Mouse (Mus musculus): Measurements from ENCODE around the gene Ppp1r35. TPM values are rescaled to one million over a fixed set of nuclear protein-coding genes. Genes with fewer than 3 reads are reported as not detected.

The Ppp1r35 gene
- total RNA-seq, 2 experiments from 2014 or later, result 13.4 to 17.4 TPM

- intact Hi-C loops (cut with DNase I), result no loop called here
- no peak for DNase-seq
Observed at GRCm38 (mm10) chr5:137817466-137818222, 39.0 kb downstream of the Ppp1r35 start.

GRCm38 (mm10) chr5:137822126-137822525 is 43.5 kb downstream of the Ppp1r35 start:
- no peak for DNase-seq
- intact Hi-C loops (cut with DNase I), result no loop called here

GRCm38 (mm10) chr5:137822602-137823001 is 44.0 kb downstream of the Ppp1r35 start:
- intact Hi-C loops (cut with DNase I), result no loop called here
- no peak for DNase-seq

DNA sequence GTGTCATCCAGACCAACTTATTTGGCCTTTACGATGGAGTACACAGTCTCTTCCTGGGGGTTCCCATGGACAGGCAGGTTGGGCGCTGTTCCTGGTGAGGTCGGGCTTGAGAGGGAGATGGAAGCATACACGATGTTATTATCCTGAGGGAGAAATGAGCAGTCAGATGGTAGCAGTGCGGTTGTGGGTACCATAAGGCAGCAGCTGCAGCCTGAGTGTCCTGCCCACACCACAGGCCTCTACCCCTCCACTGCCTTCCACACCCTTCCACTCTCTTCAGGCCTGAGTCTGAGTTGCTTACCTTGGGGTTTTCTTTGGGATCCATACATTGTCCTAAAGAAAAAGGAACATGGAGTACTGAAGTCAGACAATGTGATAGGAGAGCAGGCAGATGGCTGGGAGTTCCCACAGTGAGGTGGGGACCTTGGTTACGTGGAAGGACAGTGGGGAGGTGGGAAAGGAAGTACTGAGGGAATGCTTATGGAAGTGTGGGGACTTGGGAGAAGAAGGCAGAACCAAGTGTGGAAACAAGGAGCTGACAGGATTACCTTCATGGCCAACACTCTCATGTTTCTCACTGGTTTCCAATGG is 44.9 kb downstream of the Ppp1r35 start:
- DNase-seq, result no peak
- intact Hi-C loops (cut with DNase I), result no loop called here

DNA sequence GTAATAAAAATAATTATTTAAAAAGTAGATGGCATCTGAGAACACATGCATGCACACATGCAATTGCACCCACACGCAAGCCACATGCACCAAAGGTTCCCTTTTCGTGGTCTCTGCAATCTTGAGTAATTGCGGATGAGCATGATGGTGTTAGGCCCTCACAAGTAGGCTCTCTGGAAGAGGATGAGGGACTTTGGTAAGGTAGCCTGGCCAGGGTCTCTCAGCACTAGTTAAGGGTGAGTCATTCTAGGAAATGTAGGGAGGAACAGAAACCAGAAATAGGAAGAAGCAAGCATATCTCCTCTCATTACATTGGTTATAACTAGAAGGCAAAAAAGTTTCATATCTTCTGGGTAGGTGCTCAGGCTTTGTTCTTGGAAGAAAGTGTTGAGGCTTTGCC is 46.4 kb downstream of the Ppp1r35 start:
- intact Hi-C loops (cut with DNase I), result no loop called here

DNA sequence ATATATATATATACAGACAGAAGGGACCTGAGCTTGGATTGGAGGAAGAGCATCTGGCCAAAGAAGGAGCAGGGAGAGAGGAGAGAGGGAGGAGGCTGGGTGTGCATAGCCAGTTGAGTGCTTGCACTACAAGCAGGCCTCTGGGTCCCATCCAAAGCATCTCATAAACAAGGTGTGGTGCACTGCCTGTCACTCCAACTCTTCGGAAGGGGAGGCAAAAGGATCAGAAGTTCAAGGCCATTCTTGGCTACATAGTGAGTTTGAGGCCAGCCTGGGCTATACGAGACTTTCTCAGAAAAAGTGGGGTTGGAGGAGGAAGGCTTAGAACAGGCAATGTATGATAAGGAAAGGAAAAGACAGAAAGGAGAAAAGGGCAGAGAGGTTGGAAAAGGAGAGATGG is 47.3 kb downstream of the Ppp1r35 start:
- intact Hi-C loops (cut with DNase I), result no loop called here
- no peak for DNase-seq

More for the DNA sequence above, 46.4 kb downstream of the Ppp1r35 start:
- no peak for DNase-seq

DNA sequence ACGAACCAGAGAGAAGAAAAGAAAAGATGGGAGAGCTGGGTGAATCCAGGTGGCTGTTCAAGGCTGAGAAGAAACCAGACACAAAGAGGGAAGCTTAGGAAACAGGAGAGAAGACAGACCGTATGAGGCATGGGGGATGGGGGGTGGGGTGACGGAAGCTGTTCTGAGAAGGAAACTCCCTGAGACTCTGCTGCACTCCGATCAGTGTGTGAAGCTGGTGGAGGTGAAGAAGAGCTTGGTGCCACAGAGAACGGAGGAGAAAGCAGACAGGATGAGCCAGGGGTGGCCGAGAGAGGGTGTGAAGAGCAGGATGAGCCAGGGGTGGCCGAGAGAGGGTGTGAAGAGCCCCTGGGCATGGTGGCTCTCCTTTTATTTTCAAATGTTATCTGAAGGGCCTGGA is 47.8 kb downstream of the Ppp1r35 start:
- DNase-seq, result no peak
- intact Hi-C loops (cut with DNase I), result no loop called here

DNA sequence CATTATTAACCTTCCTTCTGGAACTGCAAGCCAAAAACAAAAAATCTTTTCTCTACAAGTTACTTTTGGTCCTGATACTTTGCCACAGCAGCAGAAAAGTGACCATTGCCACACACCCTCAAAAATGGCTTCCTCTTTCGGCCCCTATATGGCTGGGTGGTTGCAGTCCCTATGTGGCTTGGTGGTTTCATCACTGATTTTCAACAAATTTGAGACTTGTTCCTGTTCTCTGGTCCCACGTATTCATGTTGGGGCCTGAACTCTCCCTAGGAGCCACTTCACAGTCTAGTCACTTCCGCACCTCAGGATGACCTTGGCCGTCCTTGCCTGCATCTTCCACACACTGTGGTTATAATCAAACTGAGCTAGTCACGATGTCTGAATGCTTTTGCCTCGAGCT is 50.0 kb downstream of the Ppp1r35 start:
- intact Hi-C loops (cut with DNase I), result no loop called here
- no peak for DNase-seq

Other genes starting within 250 kb of the Ppp1r35 start
- not detected for gene Epo, start 245.6 kb upstream of the Ppp1r35 start, total RNA-seq (2021)
- 100 to 1,000 TPM; 481 to 484 TPM for gene Gnb2, start 245.3 kb upstream of the Ppp1r35 start, total RNA-seq (2021)
- gene Actl6b, start 225.3 kb upstream of the Ppp1r35 start, total RNA-seq (2021), result not detected
- gene Tfr2, start 209.0 kb upstream of the Ppp1r35 start, total RNA-seq (2021), result not detected
- gene Mospd3, start 177.8 kb upstream of the Ppp1r35 start, total RNA-seq (2021), result 10 to 100 TPM; 25.1 to 31.4 TPM
- 100 to 1,000 TPM; 127 to 142 TPM for gene Pcolce, start 165.1 kb upstream of the Ppp1r35 start, total RNA-seq (2021)
- under 1 TPM; 0.20 to 0.29 TPM for gene Fbxo24, start 149.8 kb upstream of the Ppp1r35 start, total RNA-seq (2021)
- gene Lrch4, start 149.7 kb upstream of the Ppp1r35 start, total RNA-seq (2021), result 10 to 100 TPM; 20.2 to 21.7 TPM
- gene Gm20605, start 149.7 kb upstream of the Ppp1r35 start, total RNA-seq (2021), result 1 to 10 TPM; 5.0 to 5.9 TPM
- 1 to 10 TPM; 3.2 to 3.9 TPM for gene Sap25, start 137.5 kb upstream of the Ppp1r35 start, total RNA-seq (2021)
- under 1 TPM; 0.24 to 0.35 TPM for gene Irs3, start 133.1 kb upstream of the Ppp1r35 start, total RNA-seq (2021)
- 10 to 100 TPM; 11.8 to 14.0 TPM for gene Agfg2, start 94.1 kb upstream of the Ppp1r35 start, total RNA-seq (2021)
- gene Nyap1, start 37.2 kb upstream of the Ppp1r35 start, total RNA-seq (2021), result 1 to 10 TPM; 1.6 to 1.7 TPM
- 100 to 1,000 TPM; 279 to 287 TPM for gene Tsc22d4, start 33.1 kb upstream of the Ppp1r35 start, total RNA-seq (2021)
- gene Mepce, start 8.8 kb downstream of the Ppp1r35 start, total RNA-seq (2021), result 10 to 100 TPM; 26.2 to 41.3 TPM
- gene Zcwpw1, start 8.9 kb downstream of the Ppp1r35 start, total RNA-seq (2021), result 1 to 10 TPM; 2.8 to 3.1 TPM
- 1 to 10 TPM; 1.1 to 1.8 TPM for gene Pilra, start 57.4 kb downstream of the Ppp1r35 start, total RNA-seq (2021)
- gene Pilrb1, start 79.3 kb downstream of the Ppp1r35 start, total RNA-seq (2021), result under 1 TPM; 0.74 to 0.84 TPM
- under 1 TPM; 0.17 to 0.26 TPM for gene Pilrb2, start 93.0 kb downstream of the Ppp1r35 start, total RNA-seq (2021)
- under 1 TPM; 0.17 to 0.22 TPM for gene Cyp3a13, start 142.8 kb downstream of the Ppp1r35 start, total RNA-seq (2021)
- gene Gjc3, start 184.2 kb downstream of the Ppp1r35 start, total RNA-seq (2021), result under 1 TPM; 0.34 to 0.37 TPM
- not detected for gene Azgp1, start 202.7 kb downstream of the Ppp1r35 start, total RNA-seq (2021)
- gene Smok3a, start 242.4 kb downstream of the Ppp1r35 start, total RNA-seq (2021), result not detected
- gene Smok3b, start 242.6 kb downstream of the Ppp1r35 start, total RNA-seq (2021), result not detected